Mouse (Mus musculus): ENCODE results near the gene Tap1. TPM values are rescaled to one million over a fixed set of nuclear protein-coding genes. Genes with fewer than 3 reads are reported as not detected.

Tap1 gene
- total and polyA plus RNA-seq, 3 experiments, result 30.7 to 46.6 TPM; not detected in 1

- DNase-seq (ENCODE audit: low read depth, low spot score), result no peak
- Histone ChIP-seq H3K9me3 (replicated peaks; ENCODE audit: insufficient read depth, low read length) (no peaks in the 10 kb centered on the region), H3K27ac (ENCODE audit: control insufficient read depth, low read depth, low read length) (no peak overlapping the region), H3K4me3 (ENCODE audit: control insufficient read depth in 1 of 2, insufficient read depth in 1 of 2, low read depth in 2 of 2, low read length in 2 of 2) (no peak overlapping the region), H3K4me1 (ENCODE audit: control insufficient read depth in 1 of 2, insufficient read depth in 2 of 2, low read length in 2 of 2) (peaks cover 8 to 13% of the 10 kb centered on the region in 2 experiments), H3K36me3 (ENCODE audit: control insufficient read depth in 1 of 2, insufficient read depth in 2 of 2, low read length in 2 of 2) (peaks cover 0 to 5% of the 10 kb centered on the region in 2 experiments; a peak in 2 of 4 replicates), H3K79me2 (ENCODE audit: control insufficient read depth, insufficient read depth, low read length, poor library complexity) (no peaks in the 10 kb centered on the region), H3K9ac (ENCODE audit: control insufficient read depth, low read depth, low read length, poor library complexity, severe bottlenecking) (no peak overlapping the region), H3K27me3 (ENCODE audit: control insufficient read depth in 1 of 2, insufficient read depth in 2 of 2, low read length in 2 of 2) (no peaks in the 10 kb centered on the region)
- TF ChIP-seq GATA1 (IDR thresholded peaks at IDR 0.05; ENCODE audit: low read depth, low read length), result no peak
- no peak for TF ChIP-seq TAL1 (IDR thresholded peaks at IDR 0.05; ENCODE audit: low read length)
- TF ChIP-seq E2F4 (IDR thresholded peaks at IDR 0.05; ENCODE audit: borderline replicate concordance, low read depth, low read length), result no peak
- no peak for TF ChIP-seq CHD1 (IDR thresholded peaks at IDR 0.05; ENCODE audit: low read depth, low read length)
- no peak for TF ChIP-seq UBTF (IDR thresholded peaks at IDR 0.05; ENCODE audit: borderline replicate concordance, insufficient read depth, low read depth, low read length)
- TF ChIP-seq MEF2A (IDR thresholded peaks at IDR 0.05; ENCODE audit: extremely low read depth, insufficient replicate concordance, low read depth, low read length, poor library complexity, severe bottlenecking), result no peak
- TF ChIP-seq POLR2AphosphoS2 (IDR thresholded peaks at IDR 0.05; ENCODE audit: low read length), result no peak
- TF ChIP-seq MYC (IDR thresholded peaks at IDR 0.05; ENCODE audit: low read depth, low read length), result no peak
- no peak for TF ChIP-seq JUND (IDR thresholded peaks at IDR 0.05; ENCODE audit: low read depth, low read length)
- TF ChIP-seq MAFK (IDR thresholded peaks at IDR 0.05; ENCODE audit: borderline replicate concordance, low read depth, low read length), result no peak
- no peak for TF ChIP-seq USF1 (IDR thresholded peaks at IDR 0.05; ENCODE audit: low read depth, low read length)
- TF ChIP-seq POLR2A (IDR thresholded peaks at IDR 0.05; ENCODE audit: control insufficient read depth in 1 of 2, insufficient read depth in 1 of 2, low read depth in 1 of 2, low read length in 2 of 2, poor library complexity in 1 of 2), result no peak
- TF ChIP-seq EP300 (IDR thresholded peaks at IDR 0.05; ENCODE audit: low read depth in 1 of 2, low read length in 2 of 2), result no peak
- no peak for TF ChIP-seq RAD21 (IDR thresholded peaks at IDR 0.05; ENCODE audit: low read depth, low read length)
These were observed 7.2 kb upstream of the Tap1 start for GRCm38 (mm10) chr17:34179913-34180859.

- H3K9ac ChIP-seq (ENCODE audit: control insufficient read depth, low read depth, low read length, poor library complexity, severe bottlenecking), result no peak overlapping the region
- H3K4me3 ChIP-seq (ENCODE audit: control insufficient read depth in 1 of 2, insufficient read depth in 1 of 2, low read depth in 2 of 2, low read length in 2 of 2), result no peak overlapping the region
- peaks cover 0 to 8% of the 10 kb centered on the region in 2 experiments; a peak in 2 of 4 replicates for H3K36me3 ChIP-seq (ENCODE audit: control insufficient read depth in 1 of 2, insufficient read depth in 2 of 2, low read length in 2 of 2)
- H3K27ac ChIP-seq (ENCODE audit: control insufficient read depth, low read depth, low read length), result no peak overlapping the region
- no peaks in the 10 kb centered on the region for H3K9me3 ChIP-seq (replicated peaks; ENCODE audit: insufficient read depth, low read length)
- peaks cover 14 to 27% of the 10 kb centered on the region in 2 experiments for H3K4me1 ChIP-seq (ENCODE audit: control insufficient read depth in 1 of 2, insufficient read depth in 2 of 2, low read length in 2 of 2)
- no peaks in the 10 kb centered on the region for H3K27me3 ChIP-seq (ENCODE audit: control insufficient read depth in 1 of 2, insufficient read depth in 2 of 2, low read length in 2 of 2)
- peak; percentile 59; the same call in 1 of the 2 replicates for TF ChIP-seq ETS1 (IDR thresholded peaks at IDR 0.05; ENCODE audit: low read depth, low read length)
- TF ChIP-seq TAL1 (IDR thresholded peaks at IDR 0.05; ENCODE audit: low read length), result 0 out of 2 replicates have a peak, but pooled peaks have one; percentile 9
- peak; percentile 54 for TF ChIP-seq TCF12 (IDR thresholded peaks at IDR 0.05; ENCODE audit: low read depth, low read length)
- peak; percentile 44; the same call in 1 of the 2 replicates for TF ChIP-seq GATA1 (IDR thresholded peaks at IDR 0.05; ENCODE audit: low read depth, low read length)
- peak; percentile 68 for TF ChIP-seq SIN3A (IDR thresholded peaks at IDR 0.05; ENCODE audit: low read length)
- TF ChIP-seq RCOR1 (IDR thresholded peaks at IDR 0.05; ENCODE audit: low read depth, low read length), result peak; percentile 83
- TF ChIP-seq MAZ (IDR thresholded peaks at IDR 0.05; ENCODE audit: low read depth, low read length), result 0 out of 2 replicates have a peak, but pooled peaks have one; percentile 53
- no peak for TF ChIP-seq ZMIZ1 (IDR thresholded peaks at IDR 0.05; ENCODE audit: low read depth, low read length)
- 0 out of 2 replicates have a peak, but pooled peaks have one; percentile 31 for TF ChIP-seq ELF1 (IDR thresholded peaks at IDR 0.05; ENCODE audit: low read depth, low read length)
- no peak for TF ChIP-seq JUND (IDR thresholded peaks at IDR 0.05; ENCODE audit: low read depth, low read length)
- 0 out of 2 replicates have a peak, but pooled peaks have one; percentile 18 for TF ChIP-seq NELFE (IDR thresholded peaks at IDR 0.05; ENCODE audit: low read depth, low read length)
- TF ChIP-seq ZC3H11A (IDR thresholded peaks at IDR 0.05; ENCODE audit: low read depth, low read length), result no peak
- TF ChIP-seq EP300 (IDR thresholded peaks at IDR 0.05; ENCODE audit: low read depth in 1 of 2, low read length in 2 of 2), result peak; percentile 42 to 86
- peak; percentile 72 for TF ChIP-seq MYB (IDR thresholded peaks at IDR 0.05; ENCODE audit: low read depth, low read length)
- TF ChIP-seq USF1 (IDR thresholded peaks at IDR 0.05; ENCODE audit: low read depth, low read length), result no peak
- DNase-seq (ENCODE audit: low read depth, low spot score), result peak; percentile 53
- H3K79me2 ChIP-seq (ENCODE audit: control insufficient read depth, insufficient read depth, low read length, poor library complexity), result peaks cover 10% of the 10 kb centered on the region
These were observed 3.7 kb upstream of the Tap1 start for GRCm38 (mm10) chr17:34183564-34184219.
